Mouse (Mus musculus) myocyte (in vitro differentiated cells): Measurements from ENCODE around the gene Mien1. TPM values are rescaled to one million over a fixed set of nuclear protein-coding genes. Genes with fewer than 3 reads are reported as not detected.
A peak's percentile ranks its signal among the peaks of the same experiment; 100 is the strongest.

ENCODE experiments used
- H3K27me3 ChIP-seq: one replicate; pipeline ENCODE4 v1.6.1; 2011; ENCODE audit not compliant: control insufficient read depth, insufficient read depth, insufficient read length
- H3K36me3 ChIP-seq: one replicate; pipeline ENCODE4 v1.6.1; 2011; ENCODE audit not compliant: control insufficient read depth, insufficient read depth
- H3K4me2 ChIP-seq: one replicate; pipeline ENCODE4 v1.6.1; 2011; ENCODE audit warnings: low read depth, control low read depth
- H3K4me3 ChIP-seq: one replicate; pipeline ENCODE4 v1.5.1; 2011; ENCODE audit warnings: mild to moderate bottlenecking, control low read depth, moderate library complexity
- H3K79me2 ChIP-seq: one replicate; pipeline ENCODE4 v1.6.1; 2011; ENCODE audit not compliant: control insufficient read depth, insufficient read depth
- H3ac ChIP-seq: one replicate; pipeline ENCODE4 v1.6.1; 2011; ENCODE audit not compliant: control insufficient read depth, insufficient read length
- CEBPB ChIP-seq: IDR thresholded peaks from 2 replicates; pipeline ENCODE4 v1.6.1; 2011; ENCODE audit warnings: mild to moderate bottlenecking, moderate library complexity; ENCODE audit not compliant: poor library complexity, insufficient read depth, severe bottlenecking
- E2F4 ChIP-seq: IDR thresholded peaks from one replicate; pipeline ENCODE4 v1.6.1; 2011; ENCODE audit warnings: mild to moderate bottlenecking, control low read depth, moderate library complexity; ENCODE audit not compliant: insufficient read depth
- MAX ChIP-seq: IDR thresholded peaks from one replicate; pipeline ENCODE4 v1.6.1; 2011; ENCODE audit warnings: low read depth, mild to moderate bottlenecking, control low read depth
- MYOD1 ChIP-seq, 3 experiments: IDR thresholded peaks; one replicate each; pipeline ENCODE4 v1.6.1; 2011; ENCODE audit warnings: control low read depth in 2 of 3, low read depth in 2 of 3, mild to moderate bottlenecking in 2 of 3, moderate library complexity in 1 of 3; ENCODE audit not compliant: insufficient read length in 2 of 3, control insufficient read depth in 1 of 3
- MYOG ChIP-seq, 3 experiments: IDR thresholded peaks; one replicate each; pipeline ENCODE4 v1.6.1; 2011; ENCODE audit warnings: control low read depth in 2 of 3, low read depth in 2 of 3, mild to moderate bottlenecking in 2 of 3; ENCODE audit not compliant: insufficient read length in 2 of 3, control insufficient read depth in 1 of 3, insufficient read depth in 1 of 3
- POLR2A ChIP-seq: IDR thresholded peaks from one replicate; pipeline ENCODE4 v1.6.1; 2011; ENCODE audit warnings: low read depth, mild to moderate bottlenecking, control low read depth, moderate library complexity; ENCODE audit not compliant: insufficient read length
- POLR2AphosphoS2 ChIP-seq: IDR thresholded peaks from one replicate; pipeline ENCODE4 v1.6.1; 2011; ENCODE audit warnings: low read depth, control low read depth; ENCODE audit not compliant: insufficient read length
- REST ChIP-seq: IDR thresholded peaks from one replicate; pipeline ENCODE4 v1.6.1; 2011; ENCODE audit warnings: mild to moderate bottlenecking, control low read depth, moderate library complexity; ENCODE audit not compliant: insufficient read depth, insufficient read length
- SRF ChIP-seq: IDR thresholded peaks from one replicate; pipeline ENCODE4 v1.6.1; 2011; ENCODE audit warnings: low read depth; ENCODE audit not compliant: control insufficient read depth, insufficient read length
- TCF12 ChIP-seq: IDR thresholded peaks from one replicate; pipeline ENCODE4 v1.6.1; 2011; ENCODE audit warnings: mild to moderate bottlenecking, control low read depth; ENCODE audit not compliant: poor library complexity, insufficient read depth, severe bottlenecking
- TCF3 ChIP-seq: IDR thresholded peaks from one replicate; pipeline ENCODE4 v1.6.1; 2011; ENCODE audit warnings: low read depth, control low read depth; ENCODE audit not compliant: insufficient read length
- USF1 ChIP-seq: IDR thresholded peaks from one replicate; pipeline ENCODE4 v1.6.1; 2011; ENCODE audit warnings: low read depth, mild to moderate bottlenecking, control low read depth, moderate library complexity
- polyA plus RNA-seq: library from polyadenylated mRNA; unstranded; fragments of >200 nt; fragmentation: generic; extraction: Trizol; gene quantifications from one replicate; pipeline ENCODE4 v1.2.1, GENCODE M21; 2012; ENCODE audit warnings: missing spikeins

Mien1 gene
- polyA plus RNA-seq, 1 experiment, result 112 TPM

- H3ac ChIP-seq, result no peak overlapping the region
- no peaks in the 10 kb centered on the region for H3K36me3 ChIP-seq
- no peaks in the 10 kb centered on the region for H3K27me3 ChIP-seq
- H3K4me3 ChIP-seq, result no peak overlapping the region
- TF ChIP-seq MYOG (IDR thresholded peaks at IDR 0.05; ENCODE audit: control insufficient read depth in 1 of 3, insufficient read depth in 1 of 3, insufficient read length in 2 of 3, low read depth in 2 of 3), result peak in 1 of 3 experiments; percentile 34
- no peak for TF ChIP-seq E2F4
- no peaks in the 10 kb centered on the region for H3K79me2 ChIP-seq
- H3K4me2 ChIP-seq, result peak overlapping the region; percentile 27
These were observed 44.5 kb downstream of the Mien1 start for GRCm38 (mm10) chr11:98394301-98394700.

DNA sequence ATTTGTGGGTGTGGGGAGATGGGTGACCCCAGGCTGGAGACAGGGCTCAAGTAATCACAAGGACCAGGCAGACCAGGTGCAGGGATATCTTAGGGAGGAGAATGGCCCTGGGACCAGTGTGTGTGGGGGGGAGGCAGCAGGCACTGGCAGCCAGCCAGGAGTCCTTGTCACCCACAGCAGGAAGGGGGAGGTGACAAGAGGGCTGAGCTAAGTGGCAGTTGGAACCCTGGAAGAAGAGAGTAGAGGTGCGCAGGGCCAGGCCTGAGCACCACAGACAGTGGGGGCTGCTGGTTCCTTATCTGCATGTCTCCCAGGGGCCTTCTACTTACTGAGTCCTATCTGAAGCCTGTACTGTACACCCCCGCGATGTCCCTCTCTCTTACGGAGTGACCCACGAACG lies 45.5 kb downstream of the Mien1 start:
- H3K4me2 ChIP-seq, result peak overlapping the region; percentile 2
- no peak overlapping the region for H3K4me3 ChIP-seq
- no peaks in the 10 kb centered on the region for H3K79me2 ChIP-seq
- no peak overlapping the region for H3ac ChIP-seq
- H3K36me3 ChIP-seq, result no peaks in the 10 kb centered on the region
- TF ChIP-seq POLR2A (no peak), MYOD1 (IDR thresholded peaks at IDR 0.05; ENCODE audit: control insufficient read depth in 1 of 3, insufficient read length in 2 of 3, low read depth in 2 of 3) (peak in 1 of 3 experiments; percentile 73), CEBPB (no peak), REST (no peak), E2F4 (no peak), MYOG (IDR thresholded peaks at IDR 0.05; ENCODE audit: control insufficient read depth in 1 of 3, insufficient read depth in 1 of 3, insufficient read length in 2 of 3, low read depth in 2 of 3) (peak in 1 of 3 experiments; percentile 47), TCF12 (no peak), POLR2AphosphoS2 (no peak), TCF3 (no peak), USF1 (no peak), MAX (no peak), SRF (no peak)
- no peaks in the 10 kb centered on the region for H3K27me3 ChIP-seq

GRCm38 (mm10) chr11:98392645-98393044 lies 46.1 kb downstream of the Mien1 start:
- peaks cover 7% of the 10 kb centered on the region for H3K27me3 ChIP-seq
- no peaks in the 10 kb centered on the region for H3K36me3 ChIP-seq
- no peaks in the 10 kb centered on the region for H3K79me2 ChIP-seq

DNA sequence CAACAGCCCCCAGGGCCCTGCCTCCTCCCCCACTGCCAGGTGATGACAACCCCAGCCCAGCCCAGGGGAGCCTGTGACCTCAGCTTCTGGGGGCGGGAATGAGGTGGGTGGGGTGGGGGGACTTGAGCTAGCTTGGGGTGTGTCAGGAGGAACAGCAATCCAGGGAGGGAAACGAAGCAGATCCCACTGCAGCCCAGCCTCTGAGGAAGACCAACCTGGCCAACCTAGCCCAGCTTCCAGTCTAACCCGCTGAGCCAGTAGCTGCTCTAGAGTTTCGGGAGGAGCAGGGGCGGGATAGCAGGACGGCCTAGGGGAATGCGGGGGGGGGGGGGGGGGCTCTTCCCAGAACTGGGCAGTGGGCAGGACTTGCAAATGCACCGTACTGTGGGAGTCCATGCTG lies 46.8 kb downstream of the Mien1 start:
- Histone ChIP-seq H3K79me2 (no peaks in the 10 kb centered on the region), H3ac (no peak overlapping the region), H3K36me3 (no peaks in the 10 kb centered on the region), H3K4me2 (no peak overlapping the region), H3K27me3 (peaks cover 13% of the 10 kb centered on the region), H3K4me3 (no peak overlapping the region)
- TF ChIP-seq SRF (no peak), E2F4 (no peak), POLR2A (no peak), REST (no peak), MYOG (IDR thresholded peaks at IDR 0.05; ENCODE audit: control insufficient read depth in 1 of 3, insufficient read depth in 1 of 3, insufficient read length in 2 of 3, low read depth in 2 of 3) (no peak), MAX (no peak), CEBPB (no peak), TCF12 (no peak), USF1 (no peak), POLR2AphosphoS2 (no peak), TCF3 (no peak), MYOD1 (IDR thresholded peaks at IDR 0.05; ENCODE audit: control insufficient read depth in 1 of 3, insufficient read length in 2 of 3, low read depth in 2 of 3) (no peak)

More at GRCm38 (mm10) chr11:98392645-98393044, 46.1 kb downstream of the Mien1 start:
- no peak overlapping the region for H3ac ChIP-seq
- H3K4me2 ChIP-seq, result peak overlapping the region; percentile 14
- no peak for TF ChIP-seq MYOD1 (IDR thresholded peaks at IDR 0.05; ENCODE audit: control insufficient read depth in 1 of 3, insufficient read length in 2 of 3, low read depth in 2 of 3)
- H3K4me3 ChIP-seq, result no peak overlapping the region

DNA sequence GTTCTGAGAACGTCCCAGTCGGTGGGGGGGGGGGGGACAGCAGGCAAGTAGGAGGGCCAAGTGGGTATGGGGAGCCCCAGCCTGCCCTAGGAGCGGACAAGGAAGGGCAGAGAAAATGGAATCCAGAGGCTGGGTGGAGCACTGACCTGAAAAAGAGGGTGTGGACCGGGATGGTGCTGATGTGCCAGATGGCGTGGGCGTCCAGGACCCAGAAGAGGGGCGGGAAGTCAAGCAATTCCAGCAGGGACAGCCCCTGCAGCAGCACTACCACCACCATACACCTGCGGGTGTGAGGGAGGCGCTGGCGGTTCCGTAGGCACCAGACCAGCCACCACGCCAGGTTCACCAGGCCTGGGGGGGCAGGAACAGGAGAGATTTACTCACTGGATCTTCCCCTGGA lies 48.6 kb downstream of the Mien1 start:
- Histone ChIP-seq H3K4me2 (no peak overlapping the region), H3K36me3 (no peaks in the 10 kb centered on the region), H3ac (no peak overlapping the region), H3K27me3 (peaks cover 19% of the 10 kb centered on the region), H3K79me2 (no peaks in the 10 kb centered on the region), H3K4me3 (no peak overlapping the region)
- TF ChIP-seq SRF (no peak), MAX (no peak), MYOG (IDR thresholded peaks at IDR 0.05; ENCODE audit: control insufficient read depth in 1 of 3, insufficient read depth in 1 of 3, insufficient read length in 2 of 3, low read depth in 2 of 3) (no peak), POLR2AphosphoS2 (no peak), POLR2A (no peak), CEBPB (no peak), MYOD1 (IDR thresholded peaks at IDR 0.05; ENCODE audit: control insufficient read depth in 1 of 3, insufficient read length in 2 of 3, low read depth in 2 of 3) (no peak), REST (no peak), E2F4 (no peak), USF1 (no peak), TCF3 (no peak), TCF12 (no peak)
